Comparison of ENCODE assay signal across 8 mouse cellular contexts in the genomic region with DNA sequence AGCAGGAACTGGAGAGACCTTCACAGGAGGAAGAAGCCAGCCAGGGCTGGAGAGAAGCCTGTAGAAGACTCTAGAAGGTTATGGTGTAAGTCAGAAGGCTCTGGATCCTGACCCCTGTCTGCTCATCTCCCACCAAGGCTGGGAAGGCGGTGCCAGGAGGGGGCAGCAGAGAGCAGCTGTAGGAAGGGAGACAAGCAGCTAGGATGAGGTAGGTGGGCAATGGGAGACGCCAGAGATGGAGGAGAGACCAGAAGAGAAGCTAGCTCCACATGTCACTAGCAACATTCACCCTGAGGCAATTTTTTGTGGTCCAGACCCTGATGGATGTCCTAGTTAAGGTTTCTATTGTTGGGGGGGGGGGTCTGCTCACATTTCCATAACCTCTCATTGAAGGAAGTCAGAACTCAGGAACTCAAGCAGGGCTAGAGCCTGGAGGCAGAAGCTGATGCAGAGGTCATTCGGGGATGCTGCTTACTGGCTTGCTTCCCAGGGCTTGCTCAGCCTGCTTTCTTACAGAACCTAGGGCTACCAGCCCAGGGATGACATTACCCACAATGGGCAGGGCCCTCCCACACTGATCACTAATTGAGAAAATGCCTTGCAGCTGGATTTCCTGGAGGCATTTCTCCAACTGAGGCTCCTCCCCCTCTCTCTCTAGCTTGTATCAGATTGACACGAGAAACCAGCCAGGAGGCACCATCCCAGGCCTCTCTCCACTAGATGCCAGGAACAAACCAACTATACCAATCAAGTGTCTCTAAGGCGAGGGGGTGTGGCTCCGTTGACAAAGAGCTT.
DNase-seq lines count a peak whose midpoint lies in the region; ATAC-seq and TF ChIP-seq lines count a peak whose summit lies in the region.

No protein-coding gene starts in this region.

- H3K9ac ChIP-seq in intestine, embryonic 14.5 days (ENCODE audit: low read length): no peak overlapping the region
- H3K9ac ChIP-seq in intestine, embryonic 16.5 days (ENCODE audit: low read depth, low read length): no peak overlapping the region
- no peak overlapping the region for H3K9ac ChIP-seq in forebrain, embryonic 11.5 days (ENCODE audit: low read length)
- H3K9ac ChIP-seq in neural tube, embryonic 13.5 days: no peak overlapping the region

- H3K36me3 ChIP-seq in intestine, embryonic 14.5 days (ENCODE audit: control insufficient read depth, insufficient read depth, low read length): no peaks in the 10 kb centered on the region
- no peaks in the 10 kb centered on the region for H3K36me3 ChIP-seq in intestine, embryonic 16.5 days (ENCODE audit: control insufficient read depth, insufficient read depth, low read length)
- no peaks in the 10 kb centered on the region for H3K36me3 ChIP-seq in forebrain, embryonic 11.5 days (ENCODE audit: control insufficient read depth, insufficient read depth, low read length)
- no peaks in the 10 kb centered on the region for H3K36me3 ChIP-seq in limb, embryonic 10.5 days
- no peaks in the 10 kb centered on the region for H3K36me3 ChIP-seq in neural tube, embryonic 13.5 days

- no peaks in the 10 kb centered on the region for H3K9me3 ChIP-seq in intestine, embryonic 14.5 days (ENCODE audit: control insufficient read depth, low read length)
- no peaks in the 10 kb centered on the region for H3K9me3 ChIP-seq in intestine, embryonic 16.5 days (ENCODE audit: control insufficient read depth, low read length)
- H3K9me3 ChIP-seq in forebrain, embryonic 11.5 days (ENCODE audit: control insufficient read depth, low read length): no peaks in the 10 kb centered on the region
- H3K9me3 ChIP-seq in limb, embryonic 10.5 days (replicated peaks): no peaks in the 10 kb centered on the region
- H3K9me3 ChIP-seq in neural tube, embryonic 13.5 days: no peaks in the 10 kb centered on the region

- no peak overlapping the region for H3K4me2 ChIP-seq in intestine, embryonic 14.5 days (ENCODE audit: low read length)
- H3K4me2 ChIP-seq in intestine, embryonic 16.5 days (ENCODE audit: low read depth, low read length): no peak overlapping the region
- H3K4me2 ChIP-seq in forebrain, embryonic 11.5 days (ENCODE audit: low read depth, low read length, severe bottlenecking): no peak overlapping the region
- no peak overlapping the region for H3K4me2 ChIP-seq in neural tube, embryonic 13.5 days

- peak; percentile 90 for TF ChIP-seq CTCF in brain, embryonic 14.5 days (IDR thresholded peaks at IDR 0.05; ENCODE audit: borderline replicate concordance, extremely low read depth, insufficient read depth, insufficient read length)

- no peak overlapping the region for H3K27ac ChIP-seq in intestine, embryonic 14.5 days (ENCODE audit: low read depth)
- H3K27ac ChIP-seq in intestine, embryonic 16.5 days (ENCODE audit: low read length): no peak overlapping the region
- no peak overlapping the region for H3K27ac ChIP-seq in forebrain, embryonic 11.5 days (ENCODE audit: low read depth, low read length)
- no peak overlapping the region for H3K27ac ChIP-seq in limb, embryonic 10.5 days
- H3K27ac ChIP-seq in neural tube, embryonic 13.5 days (replicated peaks): no peak overlapping the region

- peak; percentile 91 for DNase-seq in intestine, embryonic 14.5 days (ENCODE audit: low spot score)
- DNase-seq in brain, embryonic 14.5 days (ENCODE audit: low read depth): peak; percentile 76
- DNase-seq in forebrain, embryonic 11.5 days (ENCODE audit: low spot score): peak; percentile 88
- DNase-seq in limb, embryonic 10.5 days (ENCODE audit: low spot score): peak; percentile 88
- DNase-seq in testis, postnatal 14 days (ENCODE audit: low spot score): peak; percentile 47

- no peaks in the 10 kb centered on the region for H3K4me1 ChIP-seq in intestine, embryonic 14.5 days (replicated peaks; ENCODE audit: control insufficient read depth, insufficient read depth, low read length)
- no peaks in the 10 kb centered on the region; the same call in 1 of the 2 replicates for H3K4me1 ChIP-seq in intestine, embryonic 16.5 days (ENCODE audit: control insufficient read depth, insufficient read depth, low read length)
- H3K4me1 ChIP-seq in forebrain, embryonic 11.5 days (replicated peaks; ENCODE audit: control insufficient read depth, insufficient read depth, low read length): 0 out of 2 replicates have a peak, but pooled peaks cover 2% of the 10 kb centered on the region
- H3K4me1 ChIP-seq in limb, embryonic 10.5 days: peaks cover 8% of the 10 kb centered on the region; the same call in 1 of the 2 replicates
- H3K4me1 ChIP-seq in neural tube, embryonic 13.5 days (replicated peaks): peaks cover 8% of the 10 kb centered on the region

- ATAC-seq in intestine, embryonic 14.5 days (replicated peaks; ENCODE audit: low FRiP score, low TSS enrichment, low read depth): no peak
- no peak for ATAC-seq in intestine, embryonic 16.5 days
- ATAC-seq in forebrain, embryonic 11.5 days (replicated peaks; ENCODE audit: low FRiP score): 0 out of 2 replicates have a peak, but pooled peaks have one; percentile 49
- peak; percentile 71 to 75 for ATAC-seq in hematopoietic stem cell, adult 5-6 weeks (replicated peaks in 1 of 2; ENCODE audit: insufficient read depth in 1 of 2, low FRiP score in 2 of 2, low TSS enrichment in 1 of 2, low read depth in 1 of 2, poor library complexity in 2 of 2, severe bottlenecking in 2 of 2)
- ATAC-seq in neural tube, embryonic 13.5 days (ENCODE audit: low read depth): peak; percentile 36; the same call in 1 of the 2 replicates

- no peaks in the 10 kb centered on the region for H3K27me3 ChIP-seq in intestine, embryonic 14.5 days (replicated peaks; ENCODE audit: control insufficient read depth, insufficient read depth, low read length)
- no peaks in the 10 kb centered on the region for H3K27me3 ChIP-seq in intestine, embryonic 16.5 days (replicated peaks; ENCODE audit: control insufficient read depth, insufficient read depth, low read length)
- H3K27me3 ChIP-seq in forebrain, embryonic 11.5 days (ENCODE audit: control insufficient read depth, insufficient read depth, low read length): no peaks in the 10 kb centered on the region
- H3K27me3 ChIP-seq in limb, embryonic 10.5 days (ENCODE audit: low read depth, poor library complexity, severe bottlenecking): no peaks in the 10 kb centered on the region
- H3K27me3 ChIP-seq in neural tube, embryonic 13.5 days: no peaks in the 10 kb centered on the region; the same call in 1 of the 2 replicates

- H3K4me3 ChIP-seq in intestine, embryonic 14.5 days (ENCODE audit: low read depth, low read length): no peak overlapping the region
- H3K4me3 ChIP-seq in intestine, embryonic 16.5 days (ENCODE audit: low read length): no peak overlapping the region
- H3K4me3 ChIP-seq in forebrain, embryonic 11.5 days (ENCODE audit: low read depth, low read length): no peak overlapping the region
- no peak overlapping the region for H3K4me3 ChIP-seq in limb, embryonic 10.5 days
- H3K4me3 ChIP-seq in neural tube, embryonic 13.5 days: no peak overlapping the region

- WGBS in intestine, embryonic 14.5 days: 45% methylated on average over 6 of the region's 6 CpGs
- 50% methylated on average over 6 of the region's 6 CpGs for WGBS in intestine, embryonic 16.5 days
- WGBS in forebrain, embryonic 11.5 days: 40% methylated on average over 6 of the region's 6 CpGs
- WGBS in limb, embryonic 10.5 days: 46% methylated on average over 6 of the region's 6 CpGs
- 47% methylated on average over 6 of the region's 6 CpGs for WGBS in neural tube, embryonic 13.5 days

- no peak for TF ChIP-seq POLR2A in brain, embryonic 14.5 days (IDR thresholded peaks at IDR 0.05; ENCODE audit: borderline replicate concordance, extremely low read depth, insufficient read depth, insufficient read length, poor library complexity, severe bottlenecking)

Comparison
In these comparisons a context has a peak if more than half of its experiments do, and no peak if none do; other contexts are left out.
1. ATAC-seq: peak in forebrain, embryonic 11.5 days (single experiment), hematopoietic stem cell, adult 5-6 weeks (2 of 2) and neural tube, embryonic 13.5 days (single experiment); none in intestine, embryonic 14.5 days (single experiment) and intestine, embryonic 16.5 days (single experiment).
2. Peak in every context shown above with its lines, with median percentiles within 50 percentile points of each other: DNase-seq.